Mouse (Mus musculus): ENCODE measurements at regions not wholly inside any gene's neighbourhood (a gene's known extent, or its start where the extent isn't known, plus 50 kb on each side); places are given as distances from the start of the nearest gene placed in this dataset.

DNA sequence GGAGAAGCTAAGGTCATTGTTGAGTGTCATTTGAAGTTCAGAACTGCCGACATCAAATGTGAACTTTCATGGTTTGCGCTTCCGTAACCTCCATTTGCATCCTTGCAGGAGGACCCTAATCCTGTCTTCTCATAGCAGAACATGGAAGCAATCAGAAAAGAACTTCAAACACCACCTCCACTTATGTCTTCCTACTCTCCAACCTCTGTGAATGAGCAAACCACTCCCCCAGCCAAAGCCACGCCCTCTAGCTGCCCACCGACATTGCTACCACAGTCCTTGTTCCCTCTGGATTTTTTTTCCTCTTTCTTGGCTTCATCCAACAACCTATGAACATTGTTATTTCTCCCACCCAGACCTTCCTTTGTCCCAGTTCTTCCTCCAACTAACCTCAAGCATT is 149.9 kb downstream of the Kdr start:
- DNase-seq (ENCODE audit: low spot score in 2 of 2): no peak

DNA sequence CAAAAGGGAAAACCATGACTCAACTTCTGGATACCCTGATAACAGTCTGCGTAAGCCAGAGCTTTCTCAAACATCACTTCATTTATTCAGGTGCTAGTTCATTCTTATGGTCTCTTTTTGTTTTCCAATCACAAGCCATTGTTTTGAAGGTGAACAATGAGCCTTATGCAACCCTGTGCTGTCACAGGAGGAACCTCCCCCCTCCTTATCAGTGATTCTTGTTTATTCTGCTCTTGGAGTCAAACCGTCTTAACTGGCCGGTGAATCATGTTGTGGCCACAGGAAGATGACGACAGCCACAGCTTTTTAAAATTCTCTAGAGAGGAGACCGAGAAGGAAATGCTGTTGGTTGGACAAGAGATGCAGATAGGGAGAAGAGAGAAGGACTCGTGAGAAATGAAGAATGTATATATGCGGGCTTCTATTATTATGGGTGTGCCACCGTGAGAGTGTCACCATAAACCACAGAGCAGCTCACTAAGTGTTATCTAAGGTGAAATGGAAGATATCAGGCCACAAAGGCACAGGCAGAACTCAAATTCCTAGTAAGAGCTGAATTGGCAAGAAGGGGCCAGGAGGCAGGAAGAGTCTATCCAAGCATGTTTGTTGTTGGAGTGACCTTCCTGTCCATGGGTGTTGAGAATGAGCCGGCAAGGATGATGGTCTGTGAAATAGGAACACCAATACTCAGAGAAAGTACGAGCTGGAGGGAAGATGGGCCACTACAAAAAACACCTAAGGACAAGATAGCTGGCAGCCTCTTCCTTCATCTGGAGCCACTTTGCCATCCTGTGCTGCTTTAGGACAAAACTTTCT is 151.8 kb downstream of the Kdr start:
- DNase-seq (ENCODE audit: low spot score in 2 of 2): no peak

DNA sequence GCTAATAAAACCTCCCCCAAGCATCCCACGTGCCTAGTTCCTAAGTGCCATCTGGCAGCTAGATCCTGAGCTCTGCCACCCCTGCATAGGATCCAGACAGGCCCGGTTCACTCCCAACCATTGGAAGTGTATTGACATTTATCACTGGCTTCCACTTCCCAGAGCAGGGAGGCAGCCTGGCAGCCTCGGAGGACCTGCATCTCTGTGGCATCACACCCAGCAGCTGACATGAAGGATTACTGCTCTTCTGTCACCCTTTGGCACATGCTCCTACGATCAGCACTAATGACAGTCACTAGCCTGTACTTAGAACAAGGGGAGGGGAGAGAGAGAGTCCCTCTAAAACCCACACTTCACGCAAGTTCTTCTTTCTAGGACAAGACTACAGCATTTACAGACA is 152.7 kb downstream of the Kdr start:
- no peak for DNase-seq (ENCODE audit: low spot score in 2 of 2)

DNA sequence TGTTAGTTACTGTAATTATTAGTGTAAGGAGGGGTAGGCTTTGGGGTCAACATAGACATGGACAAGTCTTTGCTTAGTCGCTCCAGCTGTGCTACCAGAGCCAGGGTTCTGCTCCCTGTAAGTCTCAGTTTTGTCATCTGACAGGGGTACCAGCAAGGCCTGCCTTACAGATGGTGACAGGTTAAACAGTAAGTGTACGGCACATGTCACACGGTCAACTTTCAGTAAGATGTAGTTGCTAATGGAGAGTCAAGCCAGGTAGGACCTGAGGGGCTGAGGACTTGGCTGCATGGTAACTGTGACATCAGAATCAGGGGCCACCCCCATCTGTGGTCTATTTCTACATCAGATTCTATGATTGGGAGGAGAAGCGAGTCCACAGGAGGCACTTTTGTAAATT is 153.6 kb downstream of the Kdr start:
- no peak for DNase-seq (ENCODE audit: low spot score in 2 of 2)

DNA sequence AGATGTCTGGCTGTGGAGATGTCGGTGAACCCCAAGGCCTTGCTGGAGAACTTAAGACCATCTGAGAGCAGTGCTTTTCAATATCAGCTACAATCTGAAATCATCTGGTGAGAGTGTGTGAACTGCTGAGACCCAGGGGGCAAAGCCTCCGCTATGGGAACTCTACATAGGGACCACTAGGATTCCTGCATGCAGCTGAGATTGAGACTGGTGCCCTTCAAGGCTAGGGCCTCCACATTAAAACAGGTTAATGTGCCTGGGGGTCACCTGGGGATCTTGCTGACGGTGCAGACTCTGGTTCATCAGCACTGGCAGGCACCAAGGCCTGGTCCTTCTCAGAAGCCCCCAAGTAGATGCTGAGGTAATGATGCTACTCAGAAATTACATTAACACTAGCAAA is 154.6 kb downstream of the Kdr start:
- no peak for DNase-seq (ENCODE audit: low spot score in 2 of 2)

DNA sequence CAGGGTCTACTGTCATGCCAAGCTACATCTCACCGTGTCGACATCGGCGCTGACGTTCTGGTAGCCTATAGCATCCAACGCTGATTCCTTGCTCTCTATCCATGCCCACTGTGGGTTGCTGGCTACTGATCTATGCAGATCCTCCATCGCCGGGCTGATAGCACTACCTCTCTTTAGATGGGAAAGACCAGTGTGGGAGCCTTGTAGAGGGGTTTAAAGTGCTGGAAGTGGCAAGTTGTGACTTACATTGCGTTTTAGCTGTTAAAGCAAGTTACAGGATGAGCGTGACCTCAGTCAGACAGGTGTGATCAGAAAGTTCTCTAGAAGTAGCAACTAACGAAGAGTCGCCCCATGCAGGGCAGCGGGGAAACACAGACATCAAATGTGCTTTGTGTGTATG is 160.9 kb downstream of the Kdr start:
- DNase-seq (ENCODE audit: low spot score in 2 of 2): no peak

DNA sequence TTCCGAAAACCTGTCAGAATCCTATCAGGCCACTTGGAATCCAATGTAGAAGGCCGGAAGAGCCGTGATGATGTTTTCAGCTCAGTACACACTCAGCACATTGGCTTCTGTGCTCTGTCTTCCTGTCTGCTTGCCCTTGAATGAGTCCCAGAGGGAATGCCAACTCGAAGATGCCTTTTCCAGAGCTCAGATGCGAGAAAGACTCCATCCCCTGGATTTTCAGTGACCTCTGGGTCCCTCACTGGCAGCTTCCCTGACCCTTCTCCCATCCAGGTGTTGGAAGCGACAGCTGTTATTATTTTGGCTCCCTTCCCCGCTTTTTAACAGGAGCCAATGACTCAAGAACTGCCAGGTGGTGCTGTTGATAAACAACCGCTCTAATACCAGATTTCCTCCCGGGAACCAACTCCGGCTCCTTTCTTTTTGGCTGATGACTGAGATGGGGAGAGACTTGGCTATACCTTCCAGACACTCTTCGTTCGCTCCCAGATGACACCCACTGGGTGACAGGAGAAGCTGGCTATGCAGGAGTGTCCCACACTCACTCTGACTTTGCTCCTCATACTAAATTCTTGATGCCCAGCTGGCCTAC is 163.8 kb downstream of the Kdr start:
- no peak for DNase-seq (ENCODE audit: low spot score in 2 of 2)

DNA sequence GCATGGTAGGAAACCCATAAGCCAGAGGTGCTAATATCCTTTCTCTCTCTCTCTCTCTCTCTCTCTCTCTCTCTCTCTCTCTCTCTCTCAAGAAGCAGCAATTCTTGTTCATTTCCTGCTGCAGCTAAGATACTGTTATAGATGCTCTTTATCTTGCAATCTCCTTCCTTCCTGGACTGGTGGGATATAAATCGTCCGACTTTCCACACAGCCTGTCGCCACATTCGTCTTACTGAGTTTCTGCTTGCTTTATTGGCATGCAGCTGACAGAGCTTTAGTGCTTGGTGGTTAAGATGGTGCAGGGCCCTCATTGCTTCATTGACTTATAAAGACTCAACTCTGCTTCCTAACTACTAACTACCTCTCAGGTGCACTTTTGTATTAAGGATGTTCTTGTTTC is 165.6 kb downstream of the Kdr start:
- DNase-seq (ENCODE audit: low spot score in 2 of 2): no peak

DNA sequence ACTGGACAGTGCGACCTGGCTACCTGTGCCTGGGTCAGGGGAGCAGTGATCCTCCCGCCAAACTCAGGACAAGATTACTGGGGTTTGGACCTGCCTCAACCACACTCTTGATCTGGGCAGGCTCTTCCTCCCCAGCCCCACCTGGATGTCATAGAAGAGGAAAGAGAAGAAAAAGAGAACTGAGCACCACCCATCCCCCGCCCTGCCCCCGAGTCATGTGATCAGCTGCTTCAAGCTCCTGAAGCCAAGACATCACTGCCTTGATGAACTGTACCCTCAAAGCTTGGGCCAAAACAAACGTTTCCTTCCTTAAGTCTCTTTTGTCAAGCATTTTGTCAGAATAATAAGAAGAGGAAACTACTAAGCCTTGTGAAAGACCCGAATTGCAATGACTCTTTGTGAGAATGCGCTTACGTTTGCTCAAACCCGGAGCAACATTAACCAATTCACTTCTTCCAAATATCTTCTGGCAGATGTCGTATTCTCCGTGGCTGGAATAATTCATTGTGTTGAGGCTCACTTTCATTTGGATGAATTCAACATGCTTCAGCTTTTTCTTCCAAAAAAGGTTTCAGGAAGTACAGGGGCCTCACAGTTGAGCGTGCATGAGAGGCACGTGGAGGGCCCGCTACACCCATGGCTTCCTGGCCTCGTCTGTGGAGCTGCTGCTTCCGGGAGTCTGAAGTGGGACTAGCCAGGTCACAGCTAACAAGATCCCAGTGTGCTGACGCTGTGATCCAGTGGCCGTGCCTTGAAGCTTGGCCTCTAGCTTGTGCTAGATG is 169.5 kb downstream of the Kdr start:
- no peak for DNase-seq (ENCODE audit: low spot score in 2 of 2)

DNA sequence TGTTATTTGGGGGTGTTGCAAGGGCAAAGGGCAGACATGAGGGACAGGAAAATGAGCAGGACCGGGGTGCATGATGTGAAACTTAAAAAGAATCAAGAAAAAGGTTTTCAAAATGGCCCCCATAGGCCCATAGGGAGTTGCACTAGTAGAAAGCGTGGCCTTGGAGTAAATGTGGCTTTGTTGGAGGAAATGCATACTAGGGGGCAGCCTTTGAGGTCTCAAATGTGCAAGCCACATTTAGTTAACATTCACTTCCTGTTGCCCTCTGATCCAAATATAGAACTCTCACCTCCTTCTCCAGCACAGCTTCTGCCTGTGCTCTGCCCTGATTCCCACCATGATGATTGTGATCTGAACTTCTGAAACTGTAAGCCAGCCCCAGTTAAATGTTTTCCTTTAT is 173.2 kb downstream of the Kdr start:
- DNase-seq (ENCODE audit: low spot score in 2 of 2): no peak

DNA sequence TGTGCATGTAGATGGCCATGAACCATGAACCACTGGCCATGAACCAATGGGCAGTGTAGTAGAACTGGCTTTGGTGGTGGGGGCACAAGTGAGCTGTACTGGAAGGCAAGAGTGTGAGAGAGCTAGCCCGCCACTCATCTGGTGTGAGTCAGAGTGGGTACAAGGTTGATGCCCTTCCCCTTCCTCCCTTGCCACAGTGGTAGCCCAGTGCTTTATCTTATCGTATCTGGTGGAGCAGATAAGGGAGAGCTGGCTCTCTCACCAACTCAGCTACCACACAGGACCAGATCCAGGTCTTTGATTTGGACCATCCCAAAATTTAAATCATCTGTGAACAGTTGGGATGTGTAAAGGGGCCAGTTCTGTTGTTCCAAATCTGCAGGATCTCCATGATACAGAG is 173.9 kb downstream of the Kdr start:
- DNase-seq (ENCODE audit: low spot score in 2 of 2): no peak

DNA sequence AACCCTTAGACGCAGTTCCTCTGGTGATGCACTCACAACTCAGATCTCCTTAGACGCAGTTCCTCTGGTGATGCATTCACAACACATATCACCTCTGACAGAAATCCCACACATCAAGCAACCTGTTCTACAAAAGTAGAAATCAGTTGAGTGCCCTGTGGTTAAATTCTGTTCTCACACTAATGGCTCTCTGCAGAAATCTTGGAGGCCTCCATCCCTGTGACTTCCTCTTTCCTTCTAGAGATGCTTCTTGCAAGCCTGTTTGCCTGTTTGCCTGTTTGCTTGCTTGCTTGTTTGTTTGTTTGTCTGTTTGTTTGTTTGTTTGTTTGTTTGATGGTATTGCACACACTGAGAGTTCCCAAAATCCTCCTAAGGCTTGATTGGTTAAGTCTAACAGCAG is 175.2 kb downstream of the Kdr start:
- DNase-seq (ENCODE audit: low spot score in 2 of 2): no peak

DNA sequence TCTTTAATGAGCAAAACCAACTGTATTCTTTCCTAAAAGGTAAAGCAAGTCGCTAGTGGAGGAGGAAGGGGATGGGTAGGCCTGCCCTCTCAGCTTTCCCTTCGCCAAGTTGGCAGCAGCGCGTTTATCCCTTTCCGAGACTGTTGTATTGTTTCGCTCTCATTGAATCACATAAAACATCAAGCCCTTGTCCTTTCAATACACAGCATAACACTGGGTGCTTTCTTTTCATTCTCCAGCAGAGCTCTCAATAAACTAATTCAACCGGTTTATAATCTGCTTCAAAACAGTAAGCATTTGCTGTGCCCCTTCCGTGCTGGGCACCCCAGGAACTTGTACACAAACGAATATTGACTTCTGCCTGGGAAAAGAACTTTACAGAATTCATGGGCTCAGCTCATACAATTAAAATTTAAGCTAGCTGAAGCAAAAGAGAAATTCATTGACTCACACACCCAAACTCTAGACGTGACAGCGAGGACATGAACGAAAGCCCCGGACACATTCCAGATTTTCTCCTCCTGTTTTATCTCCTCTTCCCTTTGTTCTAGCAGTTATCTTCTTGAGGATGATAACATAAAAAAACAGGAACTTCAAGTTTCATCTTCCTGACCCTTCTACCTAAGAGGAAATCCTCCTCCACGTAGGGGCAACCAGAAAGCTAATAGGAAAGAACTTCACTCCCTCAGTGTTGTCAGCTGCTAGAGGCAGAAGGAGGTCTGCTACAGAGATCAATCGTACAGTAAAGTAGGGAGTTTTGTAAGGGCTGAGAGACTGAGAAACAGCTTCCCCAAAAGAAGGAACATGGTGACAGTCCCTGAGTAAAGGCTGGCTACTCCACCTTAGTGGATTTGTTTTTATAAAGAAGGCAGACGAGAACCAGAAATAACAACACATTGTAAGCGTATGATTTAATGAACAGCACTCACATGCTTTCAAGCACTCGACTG is 177.9 kb downstream of the Kdr start:
- no peak for DNase-seq (ENCODE audit: low spot score in 2 of 2)

DNA sequence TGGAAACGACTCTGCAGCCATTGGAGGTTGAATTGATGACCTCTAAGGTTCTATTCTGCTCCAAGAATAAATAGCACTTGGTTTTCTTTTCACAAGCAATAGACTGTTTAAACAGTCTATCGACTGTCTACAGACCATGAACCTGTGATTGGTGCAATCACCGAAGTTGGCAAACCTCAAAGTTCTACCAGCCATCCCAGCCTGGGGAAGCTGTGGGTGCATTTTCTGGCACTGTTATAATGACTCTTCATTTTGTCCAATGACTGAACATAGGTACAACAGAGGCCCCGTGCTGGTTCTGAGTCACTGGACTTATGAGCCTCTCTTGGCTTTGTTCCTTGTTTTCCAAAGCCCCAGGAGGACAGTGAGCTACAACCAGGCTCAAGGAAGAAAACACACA is 178.6 kb downstream of the Kdr start:
- no peak for DNase-seq (ENCODE audit: low spot score in 2 of 2)

DNA sequence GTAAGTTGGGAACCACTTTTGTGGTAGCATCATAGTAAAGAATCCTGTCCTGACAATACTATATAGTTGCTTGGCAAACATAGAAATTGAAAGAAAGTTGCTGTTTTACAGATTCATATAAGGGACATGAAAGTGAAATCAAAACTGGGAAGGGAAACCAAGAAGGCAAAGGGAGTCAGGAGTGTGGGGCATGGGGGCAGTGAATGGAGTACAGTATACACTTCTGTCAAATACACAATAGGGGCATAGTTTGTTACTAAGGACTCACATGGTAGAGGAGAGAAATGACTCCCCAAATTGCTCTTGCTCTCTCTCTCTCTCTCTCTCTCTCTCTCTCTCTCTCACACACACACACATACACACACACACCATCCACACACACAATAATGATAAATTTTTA is 185.1 kb downstream of the Kdr start:
- no peak for DNase-seq (ENCODE audit: low spot score in 2 of 2)

DNA sequence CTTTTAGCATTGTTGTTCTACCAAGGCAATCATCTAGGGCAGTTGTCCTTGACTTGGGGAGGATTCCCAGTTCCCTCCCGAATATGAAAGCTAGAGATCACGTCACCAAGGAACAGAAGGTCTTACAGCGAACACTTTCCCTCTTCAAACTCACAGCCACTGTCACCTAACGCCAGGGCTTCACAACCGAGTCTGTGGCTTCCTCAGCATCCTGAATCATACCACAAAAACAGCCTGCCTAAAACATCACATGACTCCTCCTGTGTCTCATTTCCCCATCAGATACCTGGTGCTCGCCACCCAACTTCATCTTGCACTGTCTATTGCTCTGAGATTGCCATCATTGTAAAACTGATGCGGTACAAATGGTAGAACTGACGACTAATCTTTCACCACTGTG is 186.5 kb downstream of the Kdr start:
- no peak for DNase-seq (ENCODE audit: low spot score in 2 of 2)

DNA sequence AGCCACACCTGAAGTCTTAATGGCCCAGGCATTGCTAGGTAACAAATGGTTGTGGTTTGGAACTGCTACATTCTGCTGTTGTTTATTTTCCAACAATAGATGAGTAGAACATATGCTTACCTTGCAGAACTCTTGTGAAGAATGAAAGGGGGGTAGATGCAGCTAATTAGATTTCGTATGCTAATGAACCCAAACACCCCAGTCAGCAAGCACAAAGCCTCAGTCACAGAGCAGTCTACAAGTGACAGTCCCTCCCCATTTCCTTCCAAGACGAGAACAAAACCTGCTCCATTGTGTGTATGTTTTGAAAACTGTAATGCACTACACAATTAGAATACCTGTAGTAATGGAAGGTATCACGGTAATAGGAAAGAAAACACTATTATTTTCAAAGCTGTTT is 190.2 kb downstream of the Kdr start:
- DNase-seq (ENCODE audit: low spot score in 2 of 2): no peak

DNA sequence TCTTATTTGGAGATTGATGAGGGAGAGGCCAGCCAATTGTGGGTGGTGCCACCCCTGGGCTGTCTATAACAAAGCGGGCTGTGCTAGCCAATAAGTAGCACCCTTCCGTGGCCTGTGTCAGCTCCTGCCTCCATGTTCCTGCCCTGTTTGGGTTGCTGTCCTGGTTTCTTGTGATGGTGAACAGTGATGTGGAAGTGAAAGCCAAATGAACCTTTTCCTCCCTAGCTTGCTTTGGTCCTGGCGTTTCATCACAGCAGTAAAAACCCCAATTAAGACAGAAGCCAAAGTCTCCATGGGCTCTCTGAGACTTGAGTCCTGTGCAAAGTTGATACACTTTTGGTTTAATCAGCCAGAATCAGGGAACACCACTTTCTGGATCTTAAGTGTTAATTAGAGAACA is 192.1 kb downstream of the Kdr start:
- DNase-seq (ENCODE audit: low spot score in 2 of 2): no peak

DNA sequence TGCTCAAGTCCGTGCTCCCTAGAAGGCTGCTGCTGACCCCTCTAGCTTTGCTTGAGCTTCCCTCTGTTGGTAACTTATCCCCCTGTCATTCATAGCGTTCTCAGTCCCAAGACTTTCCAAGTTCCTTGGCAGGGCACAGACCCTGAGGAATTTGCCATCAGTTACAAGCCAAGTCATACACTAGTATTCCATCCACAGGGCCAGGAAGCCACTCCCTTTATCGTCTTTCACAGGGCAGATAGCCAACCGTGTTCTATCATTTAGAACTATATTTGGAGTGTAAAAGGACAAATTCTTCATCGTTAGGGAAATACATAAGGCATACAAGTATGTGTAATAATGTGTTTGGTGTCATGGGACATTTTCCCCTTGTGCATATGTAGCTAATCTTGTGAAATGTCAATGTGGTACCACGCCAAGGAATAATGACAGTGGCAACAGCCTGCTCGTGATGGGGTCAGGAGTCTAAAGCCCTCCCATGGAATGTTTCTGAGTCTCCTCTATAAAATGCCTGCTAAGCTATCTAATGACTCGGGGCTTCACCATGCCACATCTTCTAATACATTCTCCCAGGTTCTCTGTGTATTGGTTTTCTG is 193.2 kb downstream of the Kdr start:
- DNase-seq (ENCODE audit: low spot score in 2 of 2): no peak

DNA sequence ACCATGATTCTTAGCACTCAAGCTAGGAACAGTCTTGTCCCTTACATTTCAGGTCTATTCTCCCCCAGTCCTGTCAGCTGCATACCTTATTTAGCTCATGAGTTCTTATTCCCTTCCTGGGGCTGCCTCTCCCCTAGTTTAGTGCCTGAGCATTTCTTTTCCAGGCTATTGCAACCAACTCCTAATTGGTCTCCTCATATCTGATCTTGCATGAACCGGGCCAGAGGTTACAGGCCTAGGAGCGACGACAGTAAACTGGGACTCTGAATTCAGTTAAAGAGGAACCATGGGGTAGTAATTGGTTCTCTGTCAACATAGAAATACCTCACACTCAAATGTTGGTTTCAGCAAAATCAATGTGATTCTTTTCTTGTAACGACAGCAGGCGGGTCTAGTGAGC is 195.9 kb downstream of the Kit start:
- DNase-seq (ENCODE audit: low spot score in 2 of 2): no peak

DNA sequence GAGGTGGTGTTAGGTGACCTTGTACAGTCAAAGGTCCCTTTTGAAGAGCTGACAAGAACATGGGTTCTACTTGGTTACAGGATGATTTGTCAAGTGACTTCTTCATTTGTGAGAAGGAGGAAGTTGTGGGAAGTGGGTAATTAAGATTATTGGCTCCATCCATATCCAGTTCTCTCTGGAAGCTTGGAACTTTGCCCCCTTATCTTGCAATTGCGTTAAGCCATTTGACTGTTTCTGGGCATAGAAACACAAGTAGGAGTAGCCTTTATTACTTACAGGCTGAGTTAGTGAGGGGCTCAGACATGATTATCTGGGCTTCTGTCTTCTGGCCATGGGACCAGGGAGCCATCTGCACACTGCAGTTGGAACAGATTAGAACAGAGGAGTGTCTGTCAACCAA is 192.5 kb downstream of the Kit start:
- no peak for DNase-seq (ENCODE audit: low spot score in 2 of 2)

DNA sequence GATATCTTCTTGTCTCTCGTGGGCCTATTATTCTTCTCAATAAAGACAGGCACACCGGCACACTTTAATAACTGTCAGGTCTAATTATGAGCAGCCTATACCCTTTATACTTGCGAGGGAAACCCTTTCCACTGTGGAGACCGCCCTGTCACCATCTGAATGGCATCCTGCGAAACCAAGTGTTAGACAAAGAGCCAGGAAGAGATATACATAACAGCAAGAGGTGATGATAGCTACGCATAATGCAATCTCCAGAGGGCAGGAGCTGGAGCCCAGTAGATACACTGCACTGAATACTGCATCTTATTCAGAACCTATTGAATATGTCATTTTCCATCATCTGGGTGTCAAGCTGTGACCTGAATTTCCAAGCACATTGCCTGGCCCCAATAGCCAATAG is 187.7 kb downstream of the Kit start:
- no peak for DNase-seq (ENCODE audit: low spot score in 2 of 2)
